Mouse (Mus musculus): Measurements from ENCODE around the gene Ddah2.

DNA sequence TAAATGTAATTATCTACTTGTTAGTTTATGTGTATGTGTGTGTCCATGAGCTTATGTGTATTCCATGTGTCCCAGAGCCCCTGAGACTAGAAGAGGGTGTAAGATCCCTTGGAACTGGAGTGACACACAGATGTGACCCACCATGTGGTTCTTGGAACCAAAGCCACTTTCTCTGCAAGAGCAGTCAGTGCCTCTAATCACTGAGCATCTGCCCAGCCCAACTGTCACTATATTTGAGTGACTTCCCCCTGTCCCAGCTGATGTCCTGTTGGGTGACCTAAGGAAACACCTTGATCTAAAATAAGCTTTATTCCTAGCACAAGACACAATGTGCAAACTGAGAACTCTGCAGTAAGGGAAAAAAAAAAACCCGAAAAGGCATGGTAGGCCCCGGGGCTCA lies 30.5 kb upstream of the Ddah2 start:
- TF ChIP-seq CTCF (IDR thresholded peaks at IDR 0.05; ENCODE audit: low read depth), result no peak
- no peak for TF ChIP-seq EP300 (IDR thresholded peaks at IDR 0.05; ENCODE audit: low read depth)

Data from liver, embryonic 14.5 days (tissue).